22 mouse cellular contexts compared by ENCODE assay signal in genomic region chr3:146381471-146381870, GRCm38 (mm10). TPM values are rescaled to one million over a fixed set of nuclear protein-coding genes. Genes with fewer than 3 reads are reported as not detected.
DNase-seq lines count a peak whose midpoint lies in the region; ATAC-seq and TF ChIP-seq lines count a peak whose summit lies in the region.
"Had no signal": no experiment of that assay in that cellular context is flagged by ENCODE, and none has a peak within 500 bp of the region (broad histone marks: within the 10 kb centered on the region; RNA-seq: fewer than 3 reads in every experiment).

No protein-coding gene starts in this region.

- H3K9ac ChIP-seq in forebrain, embryonic 14.5 days (ENCODE audit: low read length): no peak overlapping the region
- no peak overlapping the region for H3K9ac ChIP-seq in liver, postnatal 0 days (replicated peaks)
- H3K9ac ChIP-seq in liver, embryonic 12.5 days: no peak overlapping the region
- H3K9ac ChIP-seq: embryonic facial prominence, embryonic 12.5 days; forebrain, embryonic 12.5 days; forebrain, postnatal 0 days; hindbrain, embryonic 15.5 days had no signal

- H3K27ac ChIP-seq in forebrain, embryonic 10.5 days: peak overlapping the region; percentile 82; the same call in 1 of the 2 replicates
- no peak overlapping the region for H3K27ac ChIP-seq in forebrain, embryonic 14.5 days (ENCODE audit: low read depth, low read length)
- H3K27ac ChIP-seq in layer of hippocampus, adult 2 months: no peak overlapping the region
- no peak overlapping the region for H3K27ac ChIP-seq in liver, postnatal 0 days (ENCODE audit: low read depth)
- H3K27ac ChIP-seq in liver, embryonic 12.5 days: no peak overlapping the region
- H3K27ac ChIP-seq: embryonic facial prominence, embryonic 12.5 days; forebrain, embryonic 12.5 days; hindbrain, embryonic 15.5 days had no signal

- no peak overlapping the region for H3K4me3 ChIP-seq in forebrain, embryonic 10.5 days
- H3K4me3 ChIP-seq in forebrain, embryonic 14.5 days (ENCODE audit: low read depth, low read length): no peak overlapping the region
- no peak overlapping the region for H3K4me3 ChIP-seq in layer of hippocampus, adult 2 months
- H3K4me3 ChIP-seq in liver, postnatal 0 days (ENCODE audit: low read depth, low read length): no peak overlapping the region
- H3K4me3 ChIP-seq in liver, embryonic 12.5 days: no peak overlapping the region
- H3K4me3 ChIP-seq: embryonic facial prominence, embryonic 12.5 days; forebrain, embryonic 12.5 days; hindbrain, embryonic 15.5 days had no signal

- H3K36me3 ChIP-seq in forebrain, embryonic 10.5 days (replicated peaks): no peaks in the 10 kb centered on the region
- no peaks in the 10 kb centered on the region for H3K36me3 ChIP-seq in forebrain, embryonic 14.5 days (ENCODE audit: control insufficient read depth, insufficient read depth, low read length)
- H3K36me3 ChIP-seq in liver, postnatal 0 days (replicated peaks; ENCODE audit: insufficient read depth, low read length): no peaks in the 10 kb centered on the region
- no peaks in the 10 kb centered on the region for H3K36me3 ChIP-seq in liver, embryonic 12.5 days
- H3K36me3 ChIP-seq: embryonic facial prominence, embryonic 12.5 days; forebrain, embryonic 12.5 days; G1E; hindbrain, embryonic 15.5 days had no signal

- no peak for ATAC-seq in forebrain, embryonic 14.5 days
- ATAC-seq in liver, postnatal 0 days: peak; percentile 22; the same call in 1 of the 2 replicates
- ATAC-seq in liver, embryonic 12.5 days: no peak
- ATAC-seq: CD4-positive, CD25-positive, alpha-beta regulatory T cell, adult 4 months had no signal

- peaks cover 31% of the 10 kb centered on the region for H3K27me3 ChIP-seq in forebrain, embryonic 10.5 days (ENCODE audit: poor library complexity, severe bottlenecking)
- H3K27me3 ChIP-seq in forebrain, embryonic 14.5 days (replicated peaks; ENCODE audit: control insufficient read depth, insufficient read depth, low read length): no peaks in the 10 kb centered on the region
- H3K27me3 ChIP-seq in liver, postnatal 0 days (ENCODE audit: insufficient read depth, low read length): no peaks in the 10 kb centered on the region
- 0 out of 2 replicates have a peak, but pooled peaks cover 3% of the 10 kb centered on the region for H3K27me3 ChIP-seq in liver, embryonic 12.5 days (replicated peaks)
- H3K27me3 ChIP-seq: embryonic facial prominence, embryonic 12.5 days had no signal

- no peak for TF ChIP-seq EP300 in liver, postnatal 0 days (IDR thresholded peaks at IDR 0.05; ENCODE audit: low read depth)

- no peak overlapping the region for H3K4me2 ChIP-seq in forebrain, embryonic 14.5 days (ENCODE audit: low read length)
- no peak overlapping the region for H3K4me2 ChIP-seq in liver, postnatal 0 days (ENCODE audit: low read depth, low read length)
- no peak overlapping the region for H3K4me2 ChIP-seq in liver, embryonic 12.5 days
- H3K4me2 ChIP-seq: embryonic facial prominence, embryonic 12.5 days; forebrain, embryonic 12.5 days; heart, embryonic 11.5 days; hindbrain, embryonic 15.5 days had no signal

- peak; percentile 17; the same call in 1 of the 2 replicates for TF ChIP-seq CTCF in layer of hippocampus, adult 2 months (conservative IDR thresholded peaks at IDR 0.05)
- TF ChIP-seq CTCF in liver, postnatal 0 days (IDR thresholded peaks at IDR 0.05; ENCODE audit: low read depth): no peak

- H3K4me1 ChIP-seq in forebrain, embryonic 10.5 days: peaks cover 37% of the 10 kb centered on the region
- peaks cover 5% of the 10 kb centered on the region for H3K4me1 ChIP-seq in forebrain, embryonic 14.5 days (ENCODE audit: control insufficient read depth, insufficient read depth, low read length)
- peaks cover 12% of the 10 kb centered on the region for H3K4me1 ChIP-seq in liver, postnatal 0 days (ENCODE audit: insufficient read depth)
- H3K4me1 ChIP-seq in liver, embryonic 12.5 days: peaks cover 55% of the 10 kb centered on the region
- H3K4me1 ChIP-seq: embryonic facial prominence, embryonic 12.5 days had no signal

- no peak for DNase-seq in forebrain, embryonic 10.5 days (ENCODE audit: extremely low spot score, low spot score)
- DNase-seq in forebrain, embryonic 14.5 days (ENCODE audit: low spot score): no peak
- no peak for DNase-seq in layer of hippocampus, adult 2 months (ENCODE audit: low spot score in 2 of 2)
- no peak for DNase-seq in layer of hippocampus, adult 18-20 months (ENCODE audit: low spot score in 2 of 2)
- no peak for DNase-seq in liver, postnatal 0 days
- DNase-seq in cerebellum, adult 11-12 months: no peak
- DNase-seq: adrenal gland, adult 8-10 months; adrenal gland, postnatal 36 days; B cell, adult 2 months; cerebellum, adult 11 months; cerebellum, adult 9-10 months; cerebellum, postnatal 25 days; forebrain, postnatal 0 days; gastrocnemius, postnatal 36 days; heart, adult 18-20 months had no signal

- 92% methylated on average over 9 of the region's 9 CpGs for WGBS in forebrain, embryonic 10.5 days
- 94% methylated on average over 9 of the region's 9 CpGs for WGBS in forebrain, embryonic 14.5 days
- 82% methylated on average over 9 of the region's 9 CpGs for WGBS in liver, postnatal 0 days (ENCODE audit: insufficient replicate concordance)
- WGBS in liver, embryonic 12.5 days (ENCODE audit: insufficient replicate concordance): 79% methylated on average over 9 of the region's 9 CpGs

- peaks cover 12% of the 10 kb centered on the region for H3K9me3 ChIP-seq in forebrain, embryonic 10.5 days
- H3K9me3 ChIP-seq in forebrain, embryonic 14.5 days (replicated peaks; ENCODE audit: control insufficient read depth, low read length): 0 out of 2 replicates have a peak, but pooled peaks cover 7% of the 10 kb centered on the region
- H3K9me3 ChIP-seq in liver, postnatal 0 days (ENCODE audit: low read length): peaks cover 3% of the 10 kb centered on the region; the same call in 1 of the 2 replicates
- H3K9me3 ChIP-seq in liver, embryonic 12.5 days (replicated peaks): no peaks in the 10 kb centered on the region
- H3K9me3 ChIP-seq: embryonic facial prominence, embryonic 12.5 days; hindbrain, embryonic 15.5 days had no signal

RNA-seq across cellular contexts. Expression of gene Ssx2ip, which starts 23.0 kb away (rescaled TPM):
- 39.0 and 41.5 TPM in 2 replicates for polyA plus RNA-seq in forebrain, embryonic 10.5 days (2016; fragmentation: Nextera tagmentation; extraction: Ambion mirVana)
- 20.8 and 22.9 TPM in 2 replicates for polyA plus RNA-seq in forebrain, embryonic 14.5 days (2014; fragmentation: Nextera tagmentation; extraction: Ambion mirVana)
- total RNA-seq in layer of hippocampus, adult 2 months (2021): 100 to 1,000 TPM in 1 of 2 experiments, 10 to 100 TPM in 1; 99.7 to 107 TPM
- 100 to 1,000 TPM in 1 of 2 experiments, 10 to 100 TPM in 1; 97.4 to 105 TPM for total RNA-seq in layer of hippocampus, adult 18-20 months (2021)
- 19.3 and 22.4 TPM in 2 replicates for polyA plus RNA-seq in liver, postnatal 0 days (2015; fragmentation: Nextera tagmentation; extraction: Ambion mirVana)
- polyA plus RNA-seq in liver, embryonic 12.5 days (2016; fragmentation: Nextera tagmentation; extraction: Ambion mirVana): 157 TPM in 2 replicates
